Mouse (Mus musculus): ENCODE results near the gene Gm20914. TPM values are rescaled to one million over a fixed set of nuclear protein-coding genes. Genes with fewer than 3 reads are reported as not detected.

Gm20914 gene
- not detected in 4 replicates for total RNA-seq (2023)

GRCm38 (mm10) chrY:5725678-5726077 is at the start of gene Gm20914:
TSS of gene Gm20914 (plus strand) at chrY:5725978.

Other genes starting within 250 kb of the Gm20914 start
- not detected in 4 replicates for gene Gm21854, start 69.0 kb upstream of the Gm20914 start, total RNA-seq (2023)
- gene Gm28171, start 67.4 kb downstream of the Gm20914 start, total RNA-seq (2023) = not detected in 4 replicates
- not detected in 4 replicates for gene Gm21778, start 216.5 kb downstream of the Gm20914 start, total RNA-seq (2023)